Mouse (Mus musculus) regulatory T cell (primary cell): Measurements from ENCODE around the gene Gprin2.

Source experiments
- in situ Hi-C: fragments of 300-600 bp; cut with MboI, MseI; formaldehyde crosslinking; loops from one replicate; pipeline ENCODE4 v1.15.1; 2025; ENCODE audit warnings: high pct_unique_total_duplicates

Gene Gprin2

DNA sequence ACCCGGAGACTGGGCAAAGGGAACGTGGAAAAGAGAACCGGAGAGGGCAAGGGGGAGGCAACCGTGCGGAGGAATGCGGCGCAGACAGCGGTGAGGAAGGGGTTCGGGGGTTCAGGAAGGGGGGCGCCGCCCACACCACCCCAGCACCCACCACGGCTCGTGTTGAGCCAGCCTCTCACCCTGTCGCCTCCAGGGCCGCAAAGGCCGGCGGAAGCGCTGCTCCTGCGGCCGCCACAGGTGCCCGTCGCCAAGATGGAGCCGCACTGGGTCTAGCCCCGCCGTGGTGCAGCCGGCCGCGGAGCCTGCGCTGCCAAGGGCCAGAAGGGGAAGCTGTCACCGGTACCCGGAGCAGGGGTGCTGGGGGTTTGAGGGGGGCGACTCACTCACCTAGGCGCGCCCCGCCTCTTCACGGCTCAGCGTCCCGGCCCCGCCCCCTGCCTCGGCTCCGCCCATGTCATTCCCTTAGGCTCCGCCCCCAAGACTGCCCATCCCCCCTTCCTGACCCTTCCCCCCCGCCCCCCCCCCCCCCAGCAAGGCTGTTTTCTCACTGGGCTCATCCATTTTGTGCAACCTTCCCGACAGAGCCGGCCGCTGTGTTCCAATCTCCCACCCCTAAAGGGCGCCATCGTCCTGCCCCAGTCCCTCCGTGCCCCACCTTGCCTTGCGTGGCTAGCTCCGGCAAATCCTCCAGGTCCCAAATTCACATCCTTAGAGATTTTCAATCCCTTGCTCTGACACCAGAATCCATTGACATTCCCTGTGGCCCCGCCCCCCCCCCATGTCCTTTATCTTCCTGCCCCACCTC is at the start of gene Gprin2:
TSS of gene Gprin2 (minus strand) at position 423 of the 805 bp plus-strand sequence.
- in situ Hi-C loops = no loop called here

DNA sequence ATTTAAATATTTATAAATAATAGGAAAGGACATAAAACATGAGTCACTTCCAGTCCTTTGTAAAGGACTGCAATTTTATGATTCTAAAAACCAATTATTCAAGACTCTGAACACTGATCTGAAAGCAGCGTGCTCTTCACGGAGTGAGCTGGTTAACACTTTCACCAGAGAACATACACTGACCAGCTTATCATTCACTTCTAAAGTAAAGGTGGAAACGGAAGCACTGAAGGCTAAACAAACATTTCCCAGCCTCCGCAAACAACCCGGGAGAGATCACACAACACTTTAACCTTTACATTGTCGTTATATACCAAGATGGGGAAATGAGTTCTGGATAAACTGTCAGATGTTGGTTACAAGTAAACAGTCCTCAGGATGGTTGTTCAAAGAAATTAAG is 39.2 kb upstream of the Gprin2 start:
- in situ Hi-C loops = no loop called here

DNA sequence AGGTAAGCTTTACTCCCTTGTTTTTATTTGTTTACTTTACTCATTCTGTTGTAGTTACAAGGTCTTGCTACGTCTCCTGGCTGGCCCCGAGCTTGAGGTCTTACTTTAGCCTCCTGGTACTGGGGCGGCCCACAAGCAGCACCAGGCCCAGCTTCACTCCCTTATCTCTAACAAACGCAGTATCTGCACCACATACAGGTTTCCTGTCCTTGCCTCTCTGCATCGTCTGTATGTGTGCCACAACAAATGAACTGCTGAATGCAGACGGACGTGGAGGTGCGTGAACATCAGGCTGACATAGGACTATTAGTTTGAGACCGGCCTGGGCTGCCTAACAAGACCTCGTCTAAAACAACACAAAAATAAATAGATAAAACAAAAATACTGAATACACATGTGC is 38.8 kb upstream of the Gprin2 start:
- in situ Hi-C loops = no loop called here

DNA sequence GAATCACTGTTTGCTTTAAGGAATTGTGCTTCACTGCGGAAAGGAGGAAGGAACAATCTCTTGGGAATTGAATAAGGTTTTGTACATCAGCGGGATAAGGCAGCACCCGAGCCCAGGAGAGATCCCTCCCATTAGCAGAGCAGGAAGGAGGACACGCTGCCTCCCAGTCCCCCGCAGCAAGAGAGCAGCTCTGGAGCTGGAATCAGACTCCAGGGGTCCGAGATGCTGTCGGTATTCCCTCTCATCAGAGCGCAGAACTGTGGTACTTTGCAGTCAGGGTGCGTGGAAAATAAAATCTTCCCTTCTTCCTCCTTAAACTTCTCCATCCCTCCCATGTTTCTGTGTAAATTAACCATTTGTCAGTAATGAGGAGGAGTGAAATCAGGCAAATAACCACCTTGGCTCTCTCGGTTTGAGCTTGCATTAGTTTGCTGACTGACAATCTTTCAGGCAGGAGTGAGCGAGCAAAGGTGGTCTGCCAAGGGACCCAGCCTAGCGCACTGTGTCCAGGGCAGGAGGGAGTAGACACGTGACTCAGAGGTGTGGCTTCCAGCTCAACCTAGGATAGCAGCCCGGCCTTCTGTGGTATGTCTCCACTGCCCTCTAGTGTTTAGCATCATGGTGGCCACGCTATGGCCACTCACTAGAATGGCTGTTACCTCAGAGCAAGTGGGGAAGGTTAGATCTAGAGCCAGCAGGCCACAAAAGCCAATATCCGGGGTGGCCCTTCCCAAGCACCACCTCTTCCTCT is 33.4 kb upstream of the Gprin2 start:
- in situ Hi-C loops = no loop called here

DNA sequence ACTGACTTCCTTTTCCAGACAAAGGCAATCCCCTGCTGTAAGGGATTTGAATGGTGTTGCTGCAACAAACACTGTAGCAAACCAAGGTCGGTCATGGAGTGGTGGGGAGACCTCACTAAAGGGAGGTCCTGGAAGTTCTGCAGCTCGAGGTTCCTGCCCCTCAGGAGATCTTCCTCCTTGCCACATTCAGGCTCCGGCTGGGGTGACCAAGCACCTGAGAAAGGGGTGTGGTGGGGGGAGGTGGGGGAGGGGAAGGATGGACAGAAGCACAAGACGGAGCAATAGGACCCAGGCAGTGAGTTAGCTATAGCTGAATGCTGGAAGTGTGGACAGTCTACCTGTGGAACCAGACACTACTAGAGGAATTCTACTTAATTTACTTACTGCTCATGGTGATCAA is 32.4 kb upstream of the Gprin2 start:
- in situ Hi-C loops = no loop called here

DNA sequence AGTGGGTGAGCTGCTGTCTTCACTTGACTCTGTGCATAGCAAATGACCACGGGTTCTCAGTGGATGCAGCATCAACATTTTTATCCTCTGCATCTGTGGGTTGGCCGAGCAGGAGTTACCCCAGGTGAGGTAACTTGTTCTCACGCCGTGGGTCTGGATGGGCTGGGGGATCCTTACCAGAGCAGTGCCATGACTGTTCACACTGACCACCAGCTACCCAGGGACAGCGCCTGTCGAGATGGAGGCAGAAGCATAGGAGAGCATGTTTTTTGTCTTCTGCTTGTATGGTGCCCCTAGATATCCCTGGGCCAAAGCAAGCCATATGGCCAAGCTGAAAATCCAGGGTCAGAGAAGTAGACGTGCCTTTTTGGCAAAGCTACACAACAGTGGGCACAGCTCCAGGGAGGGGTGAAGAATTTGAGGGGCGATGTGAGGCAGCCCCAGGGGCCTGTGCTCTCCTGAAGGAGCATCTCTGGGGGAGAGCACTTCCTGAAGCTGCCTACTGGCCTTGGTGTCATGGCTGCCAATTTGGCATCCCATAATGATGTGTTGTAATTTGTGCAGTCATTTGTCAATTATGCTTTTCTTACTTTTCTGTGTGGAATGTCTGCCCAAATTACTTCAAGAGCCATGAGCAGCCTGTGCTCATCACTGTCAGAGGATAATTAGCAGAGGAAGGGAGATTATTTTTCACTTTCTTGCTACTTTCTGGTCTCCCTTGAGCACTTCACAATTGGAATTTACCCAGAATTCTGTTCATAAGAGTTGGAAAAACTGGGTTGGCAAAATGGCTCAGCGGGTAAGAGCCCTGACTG is 31.6 kb upstream of the Gprin2 start:
- in situ Hi-C loops = no loop called here

DNA sequence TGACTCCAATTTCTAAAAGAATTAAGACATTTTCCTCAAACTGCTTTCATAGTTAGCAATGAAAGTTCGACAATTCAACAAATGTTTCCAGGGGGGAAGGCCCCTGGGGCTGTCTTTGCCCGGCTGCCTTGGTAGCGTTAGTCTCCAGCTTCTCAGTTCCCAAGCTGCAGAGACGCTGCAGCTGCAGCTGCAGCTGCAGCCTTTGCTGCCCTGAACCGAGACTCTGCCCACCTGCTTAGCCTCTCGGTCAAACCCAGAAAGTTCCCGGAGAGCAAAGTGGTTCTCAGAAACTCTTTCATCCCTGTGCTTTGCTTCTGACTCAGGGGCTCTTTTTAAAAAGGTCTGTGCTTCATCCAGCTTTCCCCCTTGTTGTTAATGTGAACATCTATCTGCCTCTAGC is 30.9 kb upstream of the Gprin2 start:
- in situ Hi-C loops = no loop called here

DNA sequence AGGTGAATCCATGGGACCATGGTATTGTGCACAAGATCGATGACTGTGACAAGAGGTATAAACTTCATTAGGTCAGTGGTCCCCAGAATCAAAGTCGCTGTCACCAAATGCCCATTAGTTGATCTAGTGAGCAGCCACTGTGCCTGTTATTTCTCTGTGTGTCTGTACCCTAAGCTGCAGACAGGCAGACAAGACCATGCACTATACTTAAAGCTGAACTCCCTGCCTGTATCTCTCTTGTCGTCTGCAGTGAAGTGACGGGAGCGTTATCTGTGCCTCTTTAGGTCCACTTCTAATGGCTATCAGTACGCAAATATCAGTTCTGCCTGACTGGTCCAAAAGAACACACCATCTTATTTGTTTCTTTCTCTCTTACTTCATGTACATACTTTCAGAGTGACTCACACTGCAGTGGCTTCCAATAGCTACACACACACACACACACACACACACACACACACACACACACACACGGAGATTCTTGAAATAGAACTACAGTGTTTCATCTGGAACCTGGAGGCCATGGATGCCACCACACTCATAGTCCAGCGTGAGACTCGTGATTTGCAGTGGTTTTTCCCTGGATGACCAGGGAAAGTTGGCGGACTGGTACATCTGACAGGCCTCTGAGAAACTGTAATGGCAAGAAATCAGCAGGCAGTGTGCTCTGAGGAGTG is 27.5 kb upstream of the Gprin2 start:
- in situ Hi-C loops = no loop called here

DNA sequence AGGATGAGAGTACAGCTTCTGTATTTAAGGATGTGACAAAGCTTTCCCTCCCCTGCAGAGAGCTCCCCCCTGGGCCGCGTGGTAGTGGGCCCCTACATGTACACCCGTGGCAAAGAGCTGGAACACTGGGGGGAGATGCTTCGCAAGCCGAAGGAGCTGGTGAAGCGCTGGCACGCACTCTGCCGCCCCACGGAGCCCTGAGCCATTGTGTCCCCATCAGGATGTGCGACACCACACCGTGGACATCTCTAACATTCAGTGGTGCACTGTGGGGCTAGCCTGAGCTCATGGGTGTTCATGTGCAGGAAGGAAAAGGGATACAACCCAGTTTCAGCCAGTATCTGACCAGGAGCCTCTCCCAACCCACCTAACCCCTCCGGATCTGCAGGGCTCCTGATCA is 26.5 kb upstream of the Gprin2 start:
- in situ Hi-C loops = no loop called here

DNA sequence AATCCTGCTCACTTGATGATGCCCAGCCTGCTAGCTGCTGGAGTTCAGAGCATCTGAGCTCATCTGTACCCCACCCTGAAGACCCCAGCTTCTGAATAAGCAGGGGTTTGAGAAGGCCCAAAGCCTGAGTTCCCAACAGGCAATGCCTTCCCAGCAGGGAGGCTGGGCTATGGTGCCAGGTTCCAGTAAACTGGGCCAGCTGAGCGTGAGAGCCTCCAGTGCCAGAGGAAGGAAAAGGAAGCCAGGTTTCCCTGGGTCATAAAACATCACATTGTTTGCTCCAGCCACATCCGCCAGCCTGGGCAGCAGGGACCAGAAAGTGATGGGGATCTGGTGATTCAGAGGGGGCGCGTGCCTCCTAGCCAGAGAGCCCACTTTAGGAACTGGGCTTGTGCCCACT is 25.1 kb upstream of the Gprin2 start:
- in situ Hi-C loops = no loop called here

DNA sequence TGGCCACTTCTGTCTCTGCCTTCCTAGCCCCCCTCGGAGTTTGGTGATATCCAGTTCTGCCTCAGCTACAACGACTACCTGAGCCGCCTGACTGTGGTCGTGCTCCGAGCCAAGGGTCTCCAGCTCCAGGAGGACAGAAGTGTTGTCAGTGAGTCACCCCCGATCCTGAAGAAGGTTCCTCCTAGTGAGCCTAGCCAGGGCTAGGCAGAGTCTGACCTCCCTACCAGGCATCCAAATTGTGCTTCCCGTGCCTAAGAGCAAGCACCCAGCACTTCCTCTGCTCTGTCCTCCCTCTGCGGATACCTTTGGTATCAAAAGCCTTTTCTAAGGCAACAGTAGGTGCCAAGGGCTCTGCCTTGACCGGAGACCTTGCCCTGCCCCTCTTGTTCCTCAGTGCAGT is 24.5 kb upstream of the Gprin2 start:
- in situ Hi-C loops = no loop called here

DNA sequence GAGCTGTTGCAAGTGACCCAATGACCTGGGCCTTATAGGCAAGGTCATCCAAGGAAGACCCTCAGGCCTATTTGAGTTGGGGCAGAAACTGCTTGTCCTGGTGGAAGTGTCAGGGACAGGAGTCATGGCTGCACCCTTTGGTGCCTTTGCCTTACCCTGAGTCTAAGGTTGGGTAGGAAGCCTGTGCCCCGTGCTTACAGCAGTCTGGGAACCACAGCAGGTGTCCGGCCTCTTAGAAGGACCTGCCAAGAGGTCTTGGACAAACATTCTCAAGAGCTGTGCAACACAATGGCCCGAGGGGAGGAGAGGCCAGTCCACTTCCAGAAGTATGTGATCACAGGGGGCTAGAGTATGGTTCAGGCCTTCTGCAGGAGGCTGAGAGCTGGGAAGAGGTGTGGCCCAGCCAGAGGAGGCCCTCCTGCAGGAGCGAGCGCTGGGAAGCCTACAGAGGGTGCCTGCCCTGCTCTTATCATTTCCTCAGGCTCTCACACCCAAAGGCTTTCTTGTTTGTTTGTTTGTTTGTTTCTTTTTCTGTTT is 22.0 kb upstream of the Gprin2 start:
- in situ Hi-C loops = no loop called here

DNA sequence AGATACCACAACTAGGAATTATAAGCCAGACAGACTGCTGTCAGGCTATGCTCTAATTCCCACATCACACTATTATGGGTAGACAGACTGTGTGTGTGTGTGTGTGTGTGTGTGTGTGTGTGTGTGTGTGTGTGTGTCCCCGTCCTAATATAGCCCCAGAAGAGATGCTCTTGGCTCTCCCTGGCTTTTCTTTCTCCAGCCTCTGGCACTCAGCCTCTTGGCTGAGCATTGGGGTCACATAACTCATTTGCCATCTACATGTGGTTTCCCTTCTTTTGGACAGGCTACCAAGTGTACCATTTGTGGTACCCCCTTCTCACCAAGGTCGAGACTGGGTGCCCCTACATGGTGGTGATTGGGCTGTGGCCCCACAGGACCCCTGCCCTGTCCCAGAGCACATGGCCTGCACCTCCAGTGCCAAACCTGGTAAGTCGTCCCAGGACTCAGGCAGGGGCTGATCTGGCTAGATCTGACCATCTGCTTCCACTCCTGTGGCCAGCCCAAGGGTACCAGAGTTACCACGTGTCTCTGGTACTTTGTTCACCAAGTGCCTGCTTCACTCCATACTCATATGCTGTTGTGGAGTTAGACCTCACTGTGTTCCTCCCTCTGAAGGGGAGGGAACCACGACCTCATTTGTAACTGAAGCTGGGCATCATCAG is 20.1 kb upstream of the Gprin2 start:
- in situ Hi-C loops = no loop called here

DNA sequence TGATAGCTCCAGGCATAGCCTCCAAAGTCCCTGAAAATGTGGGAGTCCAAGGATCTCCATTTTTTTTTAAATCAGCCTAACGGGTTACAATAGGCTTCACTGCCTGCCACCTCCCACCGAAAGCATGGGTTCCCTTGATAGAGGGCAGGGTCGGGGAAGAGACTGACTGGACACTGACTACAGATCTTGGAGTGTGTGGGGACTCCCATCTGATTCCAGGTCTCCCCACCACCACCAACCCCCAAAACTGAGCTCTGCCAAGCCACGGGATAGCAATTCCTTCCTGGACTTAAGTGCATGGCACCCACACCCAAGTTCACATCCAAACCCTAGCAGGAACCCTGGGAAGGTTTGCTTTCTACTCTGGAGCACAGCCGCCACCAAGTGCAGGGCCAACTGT is 19.0 kb upstream of the Gprin2 start:
- in situ Hi-C loops = no loop called here

DNA sequence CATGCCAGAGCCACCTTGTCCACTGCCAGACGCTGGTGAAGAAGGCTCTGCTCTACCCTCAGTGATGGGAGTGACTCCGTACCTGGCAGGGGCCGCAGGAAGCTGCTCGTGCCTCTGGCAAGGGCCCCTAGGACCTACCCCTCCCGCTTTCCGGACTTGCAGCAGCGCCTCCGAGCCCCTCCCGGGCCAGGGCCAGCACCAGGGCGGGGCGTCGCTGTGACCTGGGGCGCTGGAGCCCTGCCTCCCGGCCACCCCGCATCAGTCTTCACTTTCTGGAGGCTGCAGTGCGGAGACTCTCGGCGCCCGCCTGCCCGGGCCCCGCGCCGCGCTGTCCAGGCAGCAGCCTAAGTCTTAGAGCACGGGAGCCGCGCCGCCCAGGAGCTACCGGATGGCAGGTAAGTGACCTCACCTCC is 18.3 kb upstream of the Gprin2 start:
- in situ Hi-C loops = no loop called here

DNA sequence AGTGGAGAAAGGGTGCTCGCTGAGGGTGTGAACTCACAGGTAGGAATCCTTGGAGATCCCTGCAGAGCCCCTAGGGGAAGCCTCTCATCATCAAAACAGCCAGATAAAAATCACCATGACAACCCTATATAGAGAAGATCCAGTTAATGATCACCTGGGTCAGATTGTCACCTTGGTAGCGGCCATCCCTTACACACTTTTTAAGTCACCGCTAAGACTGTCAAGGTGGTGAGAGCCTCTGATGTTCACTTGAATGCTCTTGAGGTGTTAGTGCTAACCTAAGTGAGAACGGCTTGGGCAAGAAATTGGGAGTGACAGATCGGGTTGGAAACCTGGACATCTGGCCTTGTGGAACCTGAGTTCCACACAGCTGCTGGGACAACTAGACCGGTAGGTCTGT is 17.8 kb upstream of the Gprin2 start, which contains the start of gene Syt15:
TSS of gene Syt15 (plus strand) at position 301 of the 400 bp plus-strand sequence.
- in situ Hi-C loops = no loop called here

DNA sequence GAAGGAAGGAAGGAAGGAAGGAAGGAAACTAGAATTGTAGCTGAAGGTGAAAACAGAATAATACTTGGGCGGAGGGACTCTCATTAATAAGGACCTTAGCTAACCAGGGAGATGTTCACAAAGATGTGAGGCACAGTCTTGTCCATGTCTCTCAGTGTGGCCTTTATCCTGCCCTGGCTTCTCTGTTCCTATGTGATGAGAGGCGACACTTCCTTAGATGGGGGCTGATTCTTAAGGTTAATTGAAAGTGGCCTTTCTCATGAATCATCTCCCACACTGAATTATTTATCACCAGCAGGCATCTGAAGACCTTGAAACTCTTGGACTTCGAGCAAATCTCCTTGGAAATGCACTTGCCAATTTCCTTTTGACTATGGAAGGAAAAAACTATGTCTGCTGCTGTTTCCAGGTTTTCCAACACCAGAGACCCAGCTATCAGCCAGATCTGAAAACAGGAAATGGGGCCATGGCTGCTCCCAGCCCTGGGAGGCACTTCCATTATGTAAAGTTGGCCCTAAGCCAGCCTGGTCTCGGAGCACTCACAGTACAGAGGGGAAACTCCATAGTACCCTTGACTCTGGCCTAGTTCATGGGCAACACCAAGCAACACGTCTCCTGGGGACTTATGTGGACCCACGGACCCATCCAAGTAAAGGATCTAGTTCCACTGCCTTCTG is 14.1 kb upstream of the Gprin2 start:
- in situ Hi-C loops = no loop called here

DNA sequence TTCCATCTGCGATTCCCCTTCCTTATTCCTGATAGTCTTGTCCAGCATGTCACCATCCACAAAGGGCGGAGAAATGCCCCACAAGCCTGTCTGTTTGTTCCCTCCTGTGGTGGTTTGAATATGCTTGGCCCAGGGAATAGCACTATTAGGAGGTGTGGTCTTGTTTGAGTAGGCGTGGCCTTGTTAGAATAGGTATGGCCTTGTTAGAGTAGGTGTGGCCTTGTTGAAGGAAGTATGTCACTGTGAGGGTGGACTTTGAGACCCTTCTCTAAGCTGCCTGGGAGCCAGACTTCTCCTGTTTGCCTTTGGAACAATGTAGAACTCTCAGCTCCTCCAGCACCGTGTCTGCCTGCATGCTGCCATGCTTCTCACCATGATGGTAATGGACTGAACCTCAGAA is 8.5 kb upstream of the Gprin2 start:
- in situ Hi-C loops = no loop called here

DNA sequence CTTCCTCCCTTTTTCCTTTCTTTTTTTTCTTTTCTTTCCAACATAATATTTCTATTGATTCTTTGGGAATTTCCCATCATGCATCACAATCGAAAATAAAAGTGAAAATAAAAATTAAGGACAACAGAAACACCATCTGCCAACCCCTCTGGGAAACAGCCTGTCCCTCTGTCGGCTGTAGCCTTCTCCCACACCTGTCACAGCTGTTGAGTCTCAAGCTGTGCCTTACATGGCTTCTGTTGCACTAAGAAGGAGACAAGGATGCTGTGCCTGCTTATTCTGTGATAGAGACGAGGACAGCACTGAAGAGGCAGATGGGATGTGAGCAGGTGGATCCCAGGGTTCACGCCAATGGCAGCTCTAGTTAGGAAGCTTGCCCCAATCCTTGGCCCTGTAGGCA is 7.6 kb upstream of the Gprin2 start:
- in situ Hi-C loops = no loop called here

DNA sequence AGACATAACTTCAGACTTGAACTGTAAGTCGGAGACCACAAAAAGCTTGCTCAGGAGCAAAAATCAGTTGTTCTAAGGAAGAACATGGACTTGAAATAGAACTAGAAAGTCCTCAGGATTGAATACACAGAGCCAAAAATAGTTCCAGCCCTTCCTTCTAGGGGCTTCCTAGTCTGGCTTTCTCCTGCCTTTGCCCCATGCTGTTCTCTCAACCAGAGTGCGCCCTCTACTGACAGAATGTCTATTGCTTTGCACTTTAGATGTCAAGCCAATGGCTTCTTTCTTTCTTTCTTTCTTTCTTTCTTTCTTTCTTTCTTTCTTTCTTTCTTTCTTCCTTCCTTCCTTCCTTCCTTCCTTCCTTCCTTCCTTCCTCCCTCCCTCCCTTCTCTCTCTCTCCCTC is 7.2 kb upstream of the Gprin2 start:
- in situ Hi-C loops = no loop called here
